Mouse (Mus musculus) 3T3-L1 (cell line): ENCODE measurements around the gene Atf5.

Source experiments
- DNase-seq: peaks from one replicate; pipeline ENCODE4 v3.0.0-alpha.2; 2015; ENCODE audit warnings: low read depth, low spot score

Atf5 gene

GRCm38 (mm10) chr7:44770046-44770578 lies 46.3 kb downstream of the Atf5 start:
- DNase-seq = peak; percentile 87

GRCm38 (mm10) chr7:44768129-44768528 lies 48.3 kb downstream of the Atf5 start:
- no peak for DNase-seq
